Mouse (Mus musculus): ENCODE results near the gene Tmcc3.

DNA sequence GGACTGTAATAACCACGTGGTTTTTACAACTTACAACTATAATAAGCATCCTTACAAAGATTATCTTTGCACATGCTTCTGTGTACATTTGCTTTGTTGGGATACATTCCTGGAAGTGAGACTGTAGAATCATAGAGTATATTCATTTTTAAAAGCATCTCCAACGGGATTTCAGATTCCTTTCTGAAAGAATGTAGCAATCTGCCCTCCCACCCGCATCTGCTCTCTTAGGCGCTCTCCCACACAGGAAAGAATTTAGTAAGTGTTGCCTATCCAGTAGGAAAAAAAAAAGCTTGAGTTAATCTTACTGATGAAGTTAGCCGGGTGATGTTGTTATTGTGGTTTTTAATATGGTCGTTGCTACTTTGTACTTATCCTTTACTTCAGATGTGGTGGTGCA is 97.9 kb downstream of the Tmcc3 start:
- TF ChIP-seq CTCF (IDR thresholded peaks at IDR 0.05) (no peak), POLR2A (IDR thresholded peaks at IDR 0.05; ENCODE audit: insufficient read depth, low read depth, low read length) (no peak)
